Mouse (Mus musculus): ENCODE results near the gene Pla2g15. TPM values are rescaled to one million over a fixed set of nuclear protein-coding genes. Genes with fewer than 3 reads are reported as not detected.

Pla2g15 gene
- total and polyA plus RNA-seq, 3 experiments = 6.9 to 8.0 (median 7.0) TPM

- Histone ChIP-seq H3K4me1 (ENCODE audit: control insufficient read depth in 1 of 2, insufficient read depth in 2 of 2) (peaks cover 0 to 5% of the 10 kb centered on the region in 2 experiments; a peak in 1 of 4 replicates), H3K4me2 (ENCODE audit: insufficient read depth, low read depth, poor library complexity, severe bottlenecking) (no peak overlapping the region), H3K9me3 (replicated peaks; ENCODE audit: low read length) (peaks cover 9% of the 10 kb centered on the region), H3K27ac (ENCODE audit: insufficient read depth, low read depth) (no peak overlapping the region), H3K4me3 (replicated peaks in 1 of 3; ENCODE audit: low read depth in 2 of 3, low read length in 2 of 3, poor library complexity in 1 of 3) (no peak overlapping the region), H3K36me3 (replicated peaks in 1 of 2; ENCODE audit: control insufficient read depth in 1 of 2, insufficient read depth in 1 of 2, low read length in 1 of 2) (peaks cover 0 to 21% of the 10 kb centered on the region in 2 experiments), H3K79me2 (replicated peaks; ENCODE audit: control insufficient read depth, extremely low read depth, insufficient read depth, poor library complexity, severe bottlenecking) (no peaks in the 10 kb centered on the region), H3K27me3 (replicated peaks) (no peaks in the 10 kb centered on the region), H3K9ac (ENCODE audit: insufficient read depth, low read depth) (no peak overlapping the region)
- in situ Hi-C loops (cut with MboI; ENCODE audit: low pct_ligation_motif_present, low pct_unique_long_range_greater_than_20kb, low sequenced_read_pairs) (no loop called here), dilution Hi-C loops (cut with MboI; ENCODE audit: extremely low pct_ligation_motif_present, extremely low pct_unique_long_range_greater_than_20kb, low sequenced_read_pairs) (no loop called here)
- no peak for TF ChIP-seq SMC3 (IDR thresholded peaks at IDR 0.05; ENCODE audit: low read depth, low read length)
- TF ChIP-seq MXI1 (IDR thresholded peaks at IDR 0.05; ENCODE audit: low read depth, low read length) = no peak
- TF ChIP-seq PAX5 (IDR thresholded peaks at IDR 0.05; ENCODE audit: low read length) = no peak
- TF ChIP-seq UBTF (IDR thresholded peaks at IDR 0.05; ENCODE audit: low read depth, low read length) = no peak
- no peak for TF ChIP-seq TBP (conservative IDR thresholded peaks at IDR 0.05; ENCODE audit: low read depth, low read length)
- TF ChIP-seq TCF12 (IDR thresholded peaks at IDR 0.05; ENCODE audit: low read depth, low read length) = no peak
- no peak for TF ChIP-seq EP300 (IDR thresholded peaks at IDR 0.05; ENCODE audit: low read length)
- TF ChIP-seq GABPA (IDR thresholded peaks at IDR 0.05; ENCODE audit: insufficient replicate concordance, low read depth, low read length) = no peak
- no peak for TF ChIP-seq JUN (IDR thresholded peaks at IDR 0.05; ENCODE audit: insufficient read depth, low read depth, low read length)
- no peak for TF ChIP-seq E2F4 (IDR thresholded peaks at IDR 0.05; ENCODE audit: insufficient replicate concordance, low read depth, low read length)
- no peak for DNase-seq (ENCODE audit: extremely low read depth)
Observed at GRCm38 (mm10) chr8:106138616-106139015, 11.6 kb upstream of the Pla2g15 start.

GRCm38 (mm10) chr8:106140191-106140590 lies 10.0 kb upstream of the Pla2g15 start:
- Histone ChIP-seq H3K36me3 (replicated peaks in 1 of 2; ENCODE audit: control insufficient read depth in 1 of 2, insufficient read depth in 1 of 2, low read length in 1 of 2) (peaks cover 0 to 10% of the 10 kb centered on the region in 2 experiments), H3K9me3 (replicated peaks; ENCODE audit: low read length) (peaks cover 9% of the 10 kb centered on the region), H3K9ac (ENCODE audit: insufficient read depth, low read depth) (no peak overlapping the region), H3K4me3 (replicated peaks in 1 of 3; ENCODE audit: low read depth in 2 of 3, low read length in 2 of 3, poor library complexity in 1 of 3) (no peak overlapping the region), H3K4me1 (ENCODE audit: control insufficient read depth in 1 of 2, insufficient read depth in 2 of 2) (peaks cover 0 to 5% of the 10 kb centered on the region in 2 experiments; a peak in 1 of 4 replicates), H3K4me2 (ENCODE audit: insufficient read depth, low read depth, poor library complexity, severe bottlenecking) (no peak overlapping the region), H3K27me3 (replicated peaks) (no peaks in the 10 kb centered on the region), H3K27ac (ENCODE audit: insufficient read depth, low read depth) (no peak overlapping the region), H3K79me2 (replicated peaks; ENCODE audit: control insufficient read depth, extremely low read depth, insufficient read depth, poor library complexity, severe bottlenecking) (no peaks in the 10 kb centered on the region)
- no peak for DNase-seq (ENCODE audit: extremely low read depth)
- dilution Hi-C loops (cut with MboI; ENCODE audit: extremely low pct_ligation_motif_present, extremely low pct_unique_long_range_greater_than_20kb, low sequenced_read_pairs) = no loop called here
- in situ Hi-C loops (cut with MboI; ENCODE audit: low pct_ligation_motif_present, low pct_unique_long_range_greater_than_20kb, low sequenced_read_pairs) = loop anchor here (10.0 kb wide), 1 partner anchor 265 kb away; no protein-coding TSS in a partner anchor
- TF ChIP-seq ZC3H11A (IDR thresholded peaks at IDR 0.05; ENCODE audit: low read depth, low read length) (no peak), PAX5 (IDR thresholded peaks at IDR 0.05; ENCODE audit: low read length) (no peak), MXI1 (IDR thresholded peaks at IDR 0.05; ENCODE audit: low read depth, low read length) (no peak), MAFK (IDR thresholded peaks at IDR 0.05; ENCODE audit: insufficient replicate concordance, low read length) (no peak), EP300 (IDR thresholded peaks at IDR 0.05; ENCODE audit: low read length) (no peak)

- Histone ChIP-seq H3K4me1 (ENCODE audit: control insufficient read depth in 1 of 2, insufficient read depth in 2 of 2) (peaks cover 0 to 5% of the 10 kb centered on the region in 2 experiments; a peak in 1 of 4 replicates), H3K4me3 (replicated peaks in 1 of 3; ENCODE audit: low read depth in 2 of 3, low read length in 2 of 3, poor library complexity in 1 of 3) (no peak overlapping the region), H3K9me3 (replicated peaks; ENCODE audit: low read length) (peaks cover 7% of the 10 kb centered on the region), H3K36me3 (replicated peaks in 1 of 2; ENCODE audit: control insufficient read depth in 1 of 2, insufficient read depth in 1 of 2, low read length in 1 of 2) (peaks cover 0 to 5% of the 10 kb centered on the region in 2 experiments), H3K79me2 (replicated peaks; ENCODE audit: control insufficient read depth, extremely low read depth, insufficient read depth, poor library complexity, severe bottlenecking) (no peaks in the 10 kb centered on the region), H3K4me2 (ENCODE audit: insufficient read depth, low read depth, poor library complexity, severe bottlenecking) (no peak overlapping the region), H3K27ac (ENCODE audit: insufficient read depth, low read depth) (no peak overlapping the region), H3K27me3 (replicated peaks) (no peaks in the 10 kb centered on the region), H3K9ac (ENCODE audit: insufficient read depth, low read depth) (no peak overlapping the region)
- in situ Hi-C loops (cut with MboI; ENCODE audit: low pct_ligation_motif_present, low pct_unique_long_range_greater_than_20kb, low sequenced_read_pairs) = loop anchor here (10.0 kb wide), 1 partner anchor 264 kb away; no protein-coding TSS in a partner anchor
- DNase-seq (ENCODE audit: extremely low read depth) = peak; percentile 86
- dilution Hi-C loops (cut with MboI; ENCODE audit: extremely low pct_ligation_motif_present, extremely low pct_unique_long_range_greater_than_20kb, low sequenced_read_pairs) = no loop called here
- TF ChIP-seq SMC3 (IDR thresholded peaks at IDR 0.05; ENCODE audit: low read depth, low read length) (peak; percentile 86), BHLHE40 (IDR thresholded peaks at IDR 0.05; ENCODE audit: low read depth, low read length) (no peak), TCF12 (IDR thresholded peaks at IDR 0.05; ENCODE audit: low read depth, low read length) (no peak), MAFK (IDR thresholded peaks at IDR 0.05; ENCODE audit: insufficient replicate concordance, low read length) (no peak), SIN3A (IDR thresholded peaks at IDR 0.05; ENCODE audit: low read length) (no peak), HCFC1 (IDR thresholded peaks at IDR 0.05; ENCODE audit: low read depth, low read length) (no peak), MYC (IDR thresholded peaks at IDR 0.05; ENCODE audit: low read depth, low read length) (0 out of 2 replicates have a peak, but pooled peaks have one; percentile 25), RCOR1 (conservative IDR thresholded peaks at IDR 0.05; ENCODE audit: low read depth, low read length) (no peak), CHD1 (IDR thresholded peaks at IDR 0.05; ENCODE audit: low read depth, low read length) (no peak), CTCF (conservative IDR thresholded peaks at IDR 0.05 in 1 of 2, IDR thresholded peaks at IDR 0.05 in 1 of 2; ENCODE audit: low read depth in 2 of 2, low read length in 2 of 2) (peak; percentile 89 to 97), USF2 (conservative IDR thresholded peaks at IDR 0.05; ENCODE audit: low read depth, low read length) (no peak), USF1 (IDR thresholded peaks at IDR 0.05; ENCODE audit: low read depth, low read length) (no peak), RAD21 (IDR thresholded peaks at IDR 0.05; ENCODE audit: low read depth, low read length) (peak; percentile 94), ZNF384 (IDR thresholded peaks at IDR 0.05; ENCODE audit: low read depth, low read length) (peak; percentile 33; the same call in 1 of the 2 replicates), NRF1 (IDR thresholded peaks at IDR 0.05; ENCODE audit: low read depth, low read length) (no peak), EP300 (IDR thresholded peaks at IDR 0.05; ENCODE audit: low read length) (no peak), CHD2 (IDR thresholded peaks at IDR 0.05; ENCODE audit: low read length) (no peak)
Observed at GRCm38 (mm10) chr8:106140769-106141168, 9.4 kb upstream of the Pla2g15 start.
